Mouse (Mus musculus): ENCODE measurements at regions not wholly inside any gene's neighbourhood (a gene's known extent, or its start where the extent isn't known, plus 50 kb on each side); places are given as distances from the start of the nearest gene placed in this dataset.

GRCm38 (mm10) chr10:6053207-6053606 is 131.0 kb upstream of the Rgs17 start:
- DNase-seq, result no peak

GRCm38 (mm10) chr10:6043358-6043757 is 121.2 kb upstream of the Rgs17 start:
- DNase-seq, result no peak

GRCm38 (mm10) chr10:6039771-6040170 is 117.6 kb upstream of the Rgs17 start:
- DNase-seq, result no peak

GRCm38 (mm10) chr10:6035792-6036487 is 113.7 kb upstream of the Rgs17 start:
- DNase-seq, result peak; percentile 80

GRCm38 (mm10) chr10:6032469-6032868 is 110.3 kb upstream of the Rgs17 start:
- no peak for DNase-seq

GRCm38 (mm10) chr10:6027551-6027950 is 105.4 kb upstream of the Rgs17 start:
- no peak for DNase-seq

- no peak for DNase-seq
Observed at GRCm38 (mm10) chr10:6026317-6026716, 104.1 kb upstream of the Rgs17 start.

GRCm38 (mm10) chr10:6022609-6023283 is 100.5 kb upstream of the Rgs17 start:
- no peak for DNase-seq

- no peak for DNase-seq
Observed at GRCm38 (mm10) chr10:6020944-6021684, 98.9 kb upstream of the Rgs17 start.

- no peak for DNase-seq
Observed at GRCm38 (mm10) chr10:6013743-6014142, 91.5 kb upstream of the Rgs17 start.

- DNase-seq, result no peak
Observed at GRCm38 (mm10) chr10:6011541-6011940, 89.3 kb upstream of the Rgs17 start.

GRCm38 (mm10) chr10:6011029-6011428 is 88.8 kb upstream of the Rgs17 start:
- no peak for DNase-seq

- DNase-seq, result no peak
Observed at GRCm38 (mm10) chr10:6007238-6007972, 85.2 kb upstream of the Rgs17 start.

- no peak for DNase-seq
Observed at GRCm38 (mm10) chr10:5981433-5981832, 59.2 kb upstream of the Rgs17 start.

- no peak for DNase-seq
Observed at GRCm38 (mm10) chr10:5978534-5978933, 56.3 kb upstream of the Rgs17 start.
